Mouse (Mus musculus) thymus, adult 2 months (tissue): ENCODE measurements around the gene Gm21988.

Experiments
- CTCF ChIP-seq: fragments of 200-500 bp; IDR thresholded peaks from 2 replicates; pipeline ENCODE4 v1.5.1; 2012; ENCODE audit warnings: mild to moderate bottlenecking, control low read depth, low read length, moderate library complexity, borderline replicate concordance; ENCODE audit not compliant: control insufficient read depth, poor library complexity, insufficient read depth; ENCODE audit errors: extremely low read depth
- POLR2A ChIP-seq: fragments of 200-500 bp; IDR thresholded peaks from 2 replicates; pipeline ENCODE4 v1.6.1; 2012; ENCODE audit warnings: mild to moderate bottlenecking, low read length, control low read depth, moderate library complexity; ENCODE audit not compliant: control insufficient read depth, poor library complexity, insufficient read depth; ENCODE audit errors: extremely low read depth

- TF ChIP-seq POLR2A (no peak), CTCF (no peak)
These were observed 24.8 kb downstream of the Gm21988 start for GRCm38 (mm10) chr11:70214856-70215209.
